Mouse (Mus musculus) monocyte, adult 2 months (primary cell): ENCODE measurements around the gene Ergic1.

Experiments
- DNase-seq, 2 experiments: peaks; one replicate each; pipeline ENCODE4 v3.0.0; 2022; ENCODE audit warnings: low spot score in 2 of 2, low read depth in 1 of 2

Ergic1 gene

GRCm38 (mm10) chr17:26694171-26694570 lies 132.9 kb downstream of the Ergic1 start:
- no peak for DNase-seq

DNA sequence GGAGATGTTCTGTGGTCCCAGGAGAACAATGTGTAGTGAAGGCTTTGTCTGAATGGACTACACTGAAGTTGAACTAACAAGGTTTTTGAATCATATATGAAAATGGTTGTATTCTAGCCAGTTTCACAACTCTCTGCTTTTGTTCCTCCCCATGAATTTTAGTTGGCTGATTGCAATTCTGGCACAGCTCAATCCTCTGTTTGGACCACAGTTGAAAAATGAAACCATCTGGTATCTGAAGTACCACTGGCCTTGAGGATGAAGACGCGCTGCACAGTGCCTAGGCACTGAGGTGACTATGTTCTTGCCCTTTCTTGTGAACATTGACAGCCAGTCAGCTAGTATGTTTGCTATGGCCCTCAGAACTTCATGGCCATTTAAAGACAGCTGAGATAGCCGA lies 133.9 kb downstream of the Ergic1 start:
- DNase-seq: no peak

- no peak for DNase-seq
These were observed 137.6 kb downstream of the Ergic1 start for GRCm38 (mm10) chr17:26698846-26699245.

- no peak for DNase-seq
These were observed 138.7 kb downstream of the Ergic1 start for GRCm38 (mm10) chr17:26699819-26700616.

DNA sequence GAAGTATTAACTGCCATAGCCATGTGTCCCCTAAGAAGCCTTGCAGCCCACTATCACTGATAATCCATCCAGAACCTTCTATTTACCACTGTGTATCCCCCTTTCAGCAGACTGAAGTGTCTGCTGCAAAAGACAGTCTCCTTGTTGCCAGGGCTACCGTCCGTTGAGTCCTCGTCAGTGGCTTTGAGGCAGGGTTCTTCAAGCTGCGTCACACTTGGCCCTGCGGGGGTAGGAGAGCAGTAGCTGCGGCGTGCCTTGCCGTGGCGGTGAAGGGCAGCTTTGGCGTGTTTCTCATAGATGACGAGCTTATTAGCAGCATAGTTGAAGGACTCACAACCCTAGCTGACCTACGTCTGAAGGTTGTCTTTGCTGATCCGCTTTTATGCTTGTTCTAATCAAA lies 140.3 kb downstream of the Ergic1 start:
- DNase-seq: no peak

GRCm38 (mm10) chr17:26702621-26703020 lies 141.3 kb downstream of the Ergic1 start:
- DNase-seq: no peak

- no peak for DNase-seq
These were observed 142.4 kb downstream of the Ergic1 start for GRCm38 (mm10) chr17:26703671-26704070.

- DNase-seq: no peak
These were observed 144.4 kb downstream of the Ergic1 start for GRCm38 (mm10) chr17:26705463-26706359.
